Mouse (Mus musculus) ES-E14 (cell line): Measurements from ENCODE around the gene Serinc5.

Experiments used
- CHD2 ChIP-seq: IDR thresholded peaks from 2 replicates; pipeline ENCODE4 v1.6.1; 2014; ENCODE audit warnings: mild to moderate bottlenecking, low read depth, low read length, inconsistent platforms
- MAFK ChIP-seq: IDR thresholded peaks from 2 replicates; pipeline ENCODE4 v1.6.1; 2014; ENCODE audit warnings: mild to moderate bottlenecking, low read depth, low read length, inconsistent platforms; ENCODE audit not compliant: insufficient read depth
- ZNF384 ChIP-seq: IDR thresholded peaks from 2 replicates; pipeline ENCODE4 v1.6.1; 2012; ENCODE audit warnings: low read depth, low read length, inconsistent platforms

GRCm38 (mm10) chr13:92592786-92593635, 17.9 kb upstream of the Serinc5 start:
- TF ChIP-seq MAFK: no peak
- no peak for TF ChIP-seq CHD2
- no peak for TF ChIP-seq ZNF384
